Mouse (Mus musculus) ES-E14 (cell line): ENCODE measurements at regions not wholly inside any gene's neighbourhood (a gene's known extent, or its start where the extent isn't known, plus 50 kb on each side); places are given as distances from the start of the nearest gene placed in this dataset.

Source experiments
- DNase-seq: peaks from one replicate; pipeline ENCODE4 v3.0.0-alpha.2; 2013; ENCODE audit warnings: low read depth, low spot score
- H3K27ac ChIP-seq: 2 replicates; pipeline ENCODE4 v1.5.1; 2012; ENCODE audit warnings: low read depth, mild to moderate bottlenecking, low read length, moderate library complexity, mixed read lengths; ENCODE audit not compliant: poor library complexity, insufficient read depth, severe bottlenecking
- H3K36me3 ChIP-seq: 2 replicates; pipeline ENCODE4 v1.6.1; 2012; ENCODE audit warnings: mild to moderate bottlenecking, low read length, moderate library complexity, mixed read lengths; ENCODE audit not compliant: control insufficient read depth, poor library complexity, insufficient read depth, severe bottlenecking
- H3K4me1 ChIP-seq, 2 experiments: fragments of 150-350 bp in 1 of 2; sonication (generic) in 1 of 2; 2 replicates each; pipeline ENCODE4 v1.6.1; 2012; ENCODE audit warnings: low read length in 2 of 2, mild to moderate bottlenecking in 1 of 2, mixed read lengths in 1 of 2; ENCODE audit not compliant: control insufficient read depth in 2 of 2, insufficient read depth in 2 of 2, poor library complexity in 1 of 2
- H3K4me3 ChIP-seq, 2 experiments: fragments of 150-350 bp in 1 of 2; sonication (generic) in 1 of 2; 2 replicates each; pipeline ENCODE4 v1.5.1; 2012; ENCODE audit warnings: low read length in 2 of 2, low read depth in 1 of 2, mild to moderate bottlenecking in 1 of 2, mixed read lengths in 1 of 2; ENCODE audit not compliant: insufficient read depth in 1 of 2, poor library complexity in 1 of 2, severe bottlenecking in 1 of 2
- H3K9ac ChIP-seq: 2 replicates; pipeline ENCODE4 v1.6.1; 2012; ENCODE audit warnings: low read depth, mild to moderate bottlenecking, low read length, mixed read lengths; ENCODE audit not compliant: poor library complexity, insufficient read depth, severe bottlenecking
- H3K9me3 ChIP-seq: fragments of 150-350 bp; sonication (generic); 2 replicates; pipeline ENCODE4 v1.6.1; 2012; ENCODE audit warnings: low read depth, mild to moderate bottlenecking, low read length; ENCODE audit not compliant: control insufficient read depth, insufficient read depth
- CHD2 ChIP-seq: IDR thresholded peaks from 2 replicates; pipeline ENCODE4 v1.6.1; 2014; ENCODE audit warnings: mild to moderate bottlenecking, low read depth, low read length, inconsistent platforms
- HCFC1 ChIP-seq: IDR thresholded peaks from 2 replicates; pipeline ENCODE4 v1.6.1; 2012; ENCODE audit warnings: low read length, inconsistent platforms, borderline replicate concordance; ENCODE audit not compliant: insufficient read depth
- MAFK ChIP-seq: IDR thresholded peaks from 2 replicates; pipeline ENCODE4 v1.6.1; 2014; ENCODE audit warnings: mild to moderate bottlenecking, low read depth, low read length, inconsistent platforms; ENCODE audit not compliant: insufficient read depth
- ZC3H11A ChIP-seq: IDR thresholded peaks from 2 replicates; pipeline ENCODE4 v1.6.1; 2012; ENCODE audit warnings: low read depth, mild to moderate bottlenecking, inconsistent platforms, low read length, borderline replicate concordance
- ZNF384 ChIP-seq: IDR thresholded peaks from 2 replicates; pipeline ENCODE4 v1.6.1; 2012; ENCODE audit warnings: low read depth, low read length, inconsistent platforms
- in situ Hi-C, 2 experiments: fragments of 600-800 bp; cut with MboI; formaldehyde crosslinking; loops; one replicate each; pipeline ENCODE4 v1.15.1; 2025; ENCODE audit warnings: low sequenced_read_pairs in 2 of 2, inconsistent platforms in 1 of 2; ENCODE audit not compliant: unreplicated experiment in 2 of 2

- TF ChIP-seq CHD2, result no peak
- TF ChIP-seq ZC3H11A, result no peak
- no peak for TF ChIP-seq MAFK
- TF ChIP-seq HCFC1, result no peak
- no peak for TF ChIP-seq ZNF384
- in situ Hi-C loops, result no loop called here
- H3K27ac ChIP-seq, result no peak overlapping the region
- H3K9ac ChIP-seq, result no peak overlapping the region
- H3K36me3 ChIP-seq, result no peaks in the 10 kb centered on the region
- no peaks in the 10 kb centered on the region for H3K9me3 ChIP-seq
- no peak overlapping the region for H3K4me3 ChIP-seq
- DNase-seq, result no peak
- no peaks in the 10 kb centered on the region for H3K4me1 ChIP-seq
Observed at GRCm38 (mm10) chr15:15102185-15102584, 1626.4 kb upstream of the Cdh9 start.

DNA sequence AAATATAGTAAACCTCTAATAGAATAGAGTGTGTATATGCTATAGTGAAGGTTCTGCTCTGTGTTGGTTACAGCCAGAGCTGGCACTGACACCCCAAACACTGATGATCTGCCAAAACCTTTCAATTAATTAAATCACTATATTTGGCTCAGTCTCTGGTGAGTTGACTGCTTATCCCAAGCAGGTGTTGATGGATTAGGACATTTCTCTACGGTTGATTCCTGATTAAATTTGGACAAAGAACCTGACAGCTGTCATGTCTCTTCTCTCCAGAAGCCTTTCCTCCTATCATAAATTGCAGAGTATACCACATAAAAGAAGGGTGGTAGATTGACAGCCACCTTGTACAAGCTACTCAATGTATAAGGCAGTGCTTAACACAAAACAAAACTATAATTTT, 1608.4 kb upstream of the Cdh9 start:
- H3K4me1 ChIP-seq, result no peaks in the 10 kb centered on the region
- no peak for TF ChIP-seq HCFC1
- TF ChIP-seq MAFK, result no peak
- TF ChIP-seq CHD2, result no peak
- TF ChIP-seq ZC3H11A, result no peak
- TF ChIP-seq ZNF384, result no peak
- no peak overlapping the region for H3K27ac ChIP-seq
- no peak overlapping the region for H3K9ac ChIP-seq
- in situ Hi-C loops, result no loop called here
- H3K36me3 ChIP-seq, result no peaks in the 10 kb centered on the region
- DNase-seq, result no peak
- no peak overlapping the region for H3K4me3 ChIP-seq
- H3K9me3 ChIP-seq, result no peaks in the 10 kb centered on the region

DNA sequence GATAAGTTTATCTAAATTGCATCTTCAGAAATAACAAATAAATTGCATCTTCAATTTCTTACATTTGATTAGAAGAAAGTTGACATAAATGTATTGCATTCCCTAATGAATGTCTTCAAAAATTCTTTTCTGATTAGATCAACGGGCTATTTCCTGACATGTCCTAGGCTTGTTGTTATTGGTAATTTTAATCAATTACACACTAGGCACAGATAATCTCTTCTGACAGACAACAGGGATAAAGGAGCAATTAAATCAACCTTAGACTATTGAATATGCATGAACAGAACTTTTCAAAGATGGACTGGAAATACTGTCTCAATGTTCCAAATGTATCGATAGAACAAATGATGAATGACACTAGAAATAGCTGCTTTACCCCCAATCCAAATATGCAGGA, 1579.8 kb upstream of the Cdh9 start:
- DNase-seq, result no peak
- Histone ChIP-seq H3K4me1 (no peaks in the 10 kb centered on the region), H3K36me3 (no peaks in the 10 kb centered on the region), H3K9ac (no peak overlapping the region), H3K9me3 (no peaks in the 10 kb centered on the region), H3K27ac (no peak overlapping the region), H3K4me3 (no peak overlapping the region)
- in situ Hi-C loops, result no loop called here
- TF ChIP-seq ZNF384, result no peak
- no peak for TF ChIP-seq HCFC1

GRCm38 (mm10) chr15:15155422-15155821, 1573.1 kb upstream of the Cdh9 start:
- TF ChIP-seq CHD2 (no peak), HCFC1 (no peak), ZC3H11A (no peak), ZNF384 (no peak), MAFK (no peak)
- no peak overlapping the region for H3K4me3 ChIP-seq
- no peak overlapping the region for H3K9ac ChIP-seq
- H3K4me1 ChIP-seq, result no peaks in the 10 kb centered on the region
- no peak overlapping the region for H3K27ac ChIP-seq
- no peaks in the 10 kb centered on the region for H3K36me3 ChIP-seq
- in situ Hi-C loops, result no loop called here
- no peaks in the 10 kb centered on the region for H3K9me3 ChIP-seq
- DNase-seq, result no peak

GRCm38 (mm10) chr15:15170387-15170786, 1558.2 kb upstream of the Cdh9 start:
- no peaks in the 10 kb centered on the region for H3K4me1 ChIP-seq
- H3K27ac ChIP-seq, result no peak overlapping the region
- DNase-seq, result no peak
- no peaks in the 10 kb centered on the region for H3K36me3 ChIP-seq
- H3K9me3 ChIP-seq, result no peaks in the 10 kb centered on the region
- no peak for TF ChIP-seq CHD2
- TF ChIP-seq MAFK, result no peak
- no peak for TF ChIP-seq ZNF384
- no peak for TF ChIP-seq HCFC1
- TF ChIP-seq ZC3H11A, result no peak
- H3K4me3 ChIP-seq, result no peak overlapping the region
- in situ Hi-C loops, result no loop called here
- H3K9ac ChIP-seq, result no peak overlapping the region
